Mouse (Mus musculus): ENCODE data around the gene Pex1.

GRCm38 (mm10) chr5:3669938-3670554, 74.2 kb downstream of the Pex1 start:
- no peak for TF ChIP-seq E2F4 (IDR thresholded peaks at IDR 0.05; ENCODE audit: insufficient read depth)
- no peak for TF ChIP-seq POLR2A (IDR thresholded peaks at IDR 0.05; ENCODE audit: insufficient read length, low read depth)
- no peak for TF ChIP-seq TCF3 (IDR thresholded peaks at IDR 0.05; ENCODE audit: insufficient read length, low read depth)
- no peak for TF ChIP-seq USF1 (IDR thresholded peaks at IDR 0.05; ENCODE audit: low read depth)
- TF ChIP-seq MYOD1 (IDR thresholded peaks at IDR 0.05; ENCODE audit: control insufficient read depth in 1 of 3, insufficient read length in 2 of 3, low read depth in 2 of 3), result peak in 1 of 3 experiments; percentile 6
- no peak for TF ChIP-seq REST (IDR thresholded peaks at IDR 0.05; ENCODE audit: insufficient read depth, insufficient read length)
